In the genomic region with DNA sequence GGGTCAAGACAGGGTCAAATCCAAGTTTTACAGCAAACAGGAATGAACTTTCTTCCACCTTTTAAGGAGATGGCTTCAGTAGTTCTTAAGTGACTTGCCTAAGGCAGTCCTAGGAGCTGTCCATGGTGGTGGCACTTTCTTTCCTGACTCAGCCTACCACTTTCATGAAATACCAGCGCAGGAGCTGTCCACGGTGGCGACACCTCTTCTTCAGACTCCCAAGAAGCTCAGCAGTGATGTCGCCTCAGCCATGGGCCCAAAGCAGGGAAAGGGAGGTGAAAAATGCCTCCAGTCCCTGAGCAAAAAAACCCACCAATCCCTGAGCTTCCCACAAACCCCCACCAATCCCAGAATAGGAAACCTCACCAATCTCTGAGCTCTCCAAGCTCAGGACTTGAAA, we compare ENCODE assay signal across 10 mouse cellular contexts. TPM values are rescaled to one million over a fixed set of nuclear protein-coding genes. Genes with fewer than 3 reads are reported as not detected.
DNase-seq lines count a peak whose midpoint lies in the region; ATAC-seq and TF ChIP-seq lines count a peak whose summit lies in the region.
"Had no signal": no experiment of that assay in that cellular context is flagged by ENCODE, and none has a peak within 500 bp of the region (broad histone marks: within the 10 kb centered on the region; RNA-seq: fewer than 3 reads in every experiment).

No protein-coding gene starts in this region.

- no peaks in the 10 kb centered on the region for H3K79me2 ChIP-seq in myocyte (ENCODE audit: control insufficient read depth, insufficient read depth)

- no peak overlapping the region for H3ac ChIP-seq in myocyte (ENCODE audit: control insufficient read depth, insufficient read length)

- H3K9ac ChIP-seq in heart, embryonic 11.5 days (ENCODE audit: low read depth, low read length): no peak overlapping the region

- H3K9me3 ChIP-seq in heart, embryonic 10.5 days: no peaks in the 10 kb centered on the region
- H3K9me3 ChIP-seq in heart, embryonic 11.5 days (replicated peaks; ENCODE audit: control insufficient read depth, low read length): no peaks in the 10 kb centered on the region

- whole genome bisulfite sequencing in heart, embryonic 10.5 days: 43% methylated on average over 4 of the region's 4 CpGs
- 45% methylated on average over 4 of the region's 4 CpGs for WGBS in heart, embryonic 11.5 days (ENCODE audit: insufficient replicate concordance)

- no peak for ATAC-seq in cerebellum, adult (ENCODE audit: insufficient number of reproducible peaks, low FRiP score, low TSS enrichment)
- no peak for ATAC-seq in heart, embryonic 11.5 days (replicated peaks; ENCODE audit: insufficient number of reproducible peaks, low FRiP score, low TSS enrichment)

- DNase-seq in heart, adult 18-20 months: peak; percentile 42
- no peak for DNase-seq in heart, postnatal 14 days
- DNase-seq in CD4-positive helper T cell, adult 2 months (ENCODE audit: low read depth, low spot score): peak; percentile 62
- DNase-seq in embryo, embryonic 10 days (ENCODE audit: low spot score): peak; percentile 62
- DNase-seq in heart, embryonic 10.5 days (ENCODE audit: low spot score): no peak

- TF ChIP-seq POLR2A in myocyte (IDR thresholded peaks at IDR 0.05; ENCODE audit: insufficient read length, low read depth): no peak

- H3K4me2 ChIP-seq in myocyte (ENCODE audit: low read depth): no peak overlapping the region
- H3K4me2 ChIP-seq in heart, embryonic 11.5 days: no peak overlapping the region

- H3K27me3 ChIP-seq in myocyte (ENCODE audit: control insufficient read depth, insufficient read depth, insufficient read length): no peaks in the 10 kb centered on the region
- H3K27me3 ChIP-seq in heart, embryonic 10.5 days (ENCODE audit: insufficient read depth, poor library complexity, severe bottlenecking): no peaks in the 10 kb centered on the region; the same call in 1 of the 2 replicates
- no peaks in the 10 kb centered on the region for H3K27me3 ChIP-seq in heart, embryonic 11.5 days (ENCODE audit: control insufficient read depth, insufficient read depth, low read length)

- no peaks in the 10 kb centered on the region for H3K36me3 ChIP-seq in myocyte (ENCODE audit: control insufficient read depth, insufficient read depth)
- peaks cover 14% of the 10 kb centered on the region for H3K36me3 ChIP-seq in heart, embryonic 10.5 days
- H3K36me3 ChIP-seq in heart, embryonic 11.5 days (ENCODE audit: control insufficient read depth, insufficient read depth, low read length): no peaks in the 10 kb centered on the region; the same call in 1 of the 2 replicates

- H3K4me3 ChIP-seq in myocyte: no peak overlapping the region
- H3K4me3 ChIP-seq in heart, embryonic 10.5 days: no peak overlapping the region
- H3K4me3 ChIP-seq in heart, embryonic 11.5 days (ENCODE audit: low read depth, low read length): no peak overlapping the region

- intact Hi-C loops in heart, postnatal 14 days (cut with DNase I): loop anchor here (2.0 kb wide), 1 partner anchor 30 kb away; no protein-coding TSS in a partner anchor

- H3K4me1 ChIP-seq in heart, embryonic 10.5 days: peaks cover 18% of the 10 kb centered on the region
- peaks cover 11% of the 10 kb centered on the region; the same call in 1 of the 2 replicates for H3K4me1 ChIP-seq in heart, embryonic 11.5 days (ENCODE audit: control insufficient read depth, insufficient read depth, low read length)

- H3K27ac ChIP-seq in heart, embryonic 10.5 days: no peak overlapping the region
- H3K27ac ChIP-seq in heart, embryonic 11.5 days (ENCODE audit: low read depth, low read length): no peak overlapping the region

TF ChIP-seq in myocyte, 11 proteins besides CTCF, POLR2A, EP300 and RAD21:
- TF ChIP-seq REST (IDR thresholded peaks at IDR 0.05; ENCODE audit: insufficient read depth, insufficient read length) (peak; percentile 92), USF1 (IDR thresholded peaks at IDR 0.05; ENCODE audit: low read depth) (no peak)
TF ChIP-seq in myocyte: peak in this region for 1.

RNA-seq across cellular contexts. Expression of a gene that starts 1.7 kb away (rescaled TPM):
- total RNA-seq in heart, adult 18-20 months (2021): 10 to 100 TPM; 14.7 to 18.6 TPM
- total RNA-seq in heart, postnatal 14 days (2021): 10 to 100 TPM; 12.9 to 14.5 TPM
- polyA plus RNA-seq in myocyte (2012; fragmentation: generic; extraction: Trizol): 10.0 TPM
- polyA plus RNA-seq in heart, embryonic 10.5 days (2016; fragmentation: Nextera tagmentation; extraction: Ambion mirVana): 9.5 and 12.9 TPM in 2 replicates
- 6.6 and 9.6 TPM in 2 replicates for polyA plus RNA-seq in heart, embryonic 11.5 days (2014; fragmentation: Nextera tagmentation; extraction: Ambion mirVana)

RNA-seq across cellular contexts. Expression of a gene that starts 15.5 kb away (rescaled TPM):
- 10 to 100 TPM; 19.8 to 21.4 TPM for total RNA-seq in heart, adult 18-20 months (2021)
- total RNA-seq in heart, postnatal 14 days (2021): 10 to 100 TPM; 17.2 to 18.2 TPM
- 5.1 TPM for polyA plus RNA-seq in myocyte (2012; fragmentation: generic; extraction: Trizol)
- 21.1 and 26.6 TPM in 2 replicates for polyA plus RNA-seq in heart, embryonic 10.5 days (2016; fragmentation: Nextera tagmentation; extraction: Ambion mirVana)
- 19.8 and 24.1 TPM in 2 replicates for polyA plus RNA-seq in heart, embryonic 11.5 days (2014; fragmentation: Nextera tagmentation; extraction: Ambion mirVana)

RNA-seq across cellular contexts. Expression of a gene that starts 19.7 kb away (rescaled TPM):
- total RNA-seq in heart, adult 18-20 months (2021): 10 to 100 TPM; 60.1 to 86.3 TPM
- total RNA-seq in heart, postnatal 14 days (2021): 10 to 100 TPM; 87.7 to 93.2 TPM
- 0.17 TPM for polyA plus RNA-seq in myocyte (2012; fragmentation: generic; extraction: Trizol)
- polyA plus RNA-seq in heart, embryonic 10.5 days (2016; fragmentation: Nextera tagmentation; extraction: Ambion mirVana): 10.5 and 18.2 TPM in 2 replicates
- 16.4 and 18.3 TPM in 2 replicates for polyA plus RNA-seq in heart, embryonic 11.5 days (2014; fragmentation: Nextera tagmentation; extraction: Ambion mirVana)

RNA-seq across cellular contexts. Expression of a gene that starts 36.5 kb away (rescaled TPM):
- total RNA-seq in heart, adult 18-20 months (2021): not detected
- not detected for total RNA-seq in heart, postnatal 14 days (2021)
- not detected for polyA plus RNA-seq in myocyte (2012; fragmentation: generic; extraction: Trizol)
- not detected in 2 replicates for polyA plus RNA-seq in heart, embryonic 10.5 days (2016; fragmentation: Nextera tagmentation; extraction: Ambion mirVana)
- polyA plus RNA-seq in heart, embryonic 11.5 days (2014; fragmentation: Nextera tagmentation; extraction: Ambion mirVana): 0.77 and 1.3 TPM in 2 replicates
- polyA plus RNA-seq: liver, embryonic 16.5 days; small intestine, adult 2 months had no signal

RNA-seq across cellular contexts. Expression of a gene that starts 40.8 kb away (rescaled TPM):
- total RNA-seq in heart, adult 18-20 months (2021): 10 to 100 TPM; 32.3 to 32.9 TPM
- 10 to 100 TPM; 24.0 to 27.5 TPM for total RNA-seq in heart, postnatal 14 days (2021)
- polyA plus RNA-seq in myocyte (2012; fragmentation: generic; extraction: Trizol): 15.3 TPM
- 31.9 and 33.2 TPM in 2 replicates for polyA plus RNA-seq in heart, embryonic 10.5 days (2016; fragmentation: Nextera tagmentation; extraction: Ambion mirVana)
- polyA plus RNA-seq in heart, embryonic 11.5 days (2014; fragmentation: Nextera tagmentation; extraction: Ambion mirVana): 22.0 and 26.5 TPM in 2 replicates

Comparison
In these comparisons a context has a peak if more than half of its experiments do, and no peak if none do; other contexts are left out.
1. DNase-seq: peak in heart, adult 18-20 months (2 of 2), CD4-positive helper T cell, adult 2 months (single experiment) and embryo, embryonic 10 days (single experiment); none in heart, postnatal 14 days (0 of 2) and heart, embryonic 10.5 days (single experiment).